10 mouse cellular contexts compared by ENCODE assay signal in genomic region chr8:110010868-110011267, GRCm38 (mm10). TPM values are rescaled to one million over a fixed set of nuclear protein-coding genes. Genes with fewer than 3 reads are reported as not detected.
A peak's percentile ranks its signal among the peaks of the same experiment; 100 is the strongest.
DNase-seq lines count a peak whose midpoint lies in the region; ATAC-seq lines count a peak whose summit lies in the region.
"Had no signal": no experiment of that assay in that cellular context is flagged by ENCODE, and none has a peak within 500 bp of the region (broad histone marks: within the 10 kb centered on the region; RNA-seq: fewer than 3 reads in every experiment).

No protein-coding gene starts in this region.

- H3K4me3 ChIP-seq in hindbrain, embryonic 11.5 days (ENCODE audit: low read depth, low read length) = no peak overlapping the region
- H3K4me3 ChIP-seq in hindbrain, embryonic 12.5 days = no peak overlapping the region
- H3K4me3 ChIP-seq: embryonic facial prominence, embryonic 13.5 days had no signal

- no peak overlapping the region for H3K4me2 ChIP-seq in hindbrain, embryonic 11.5 days (replicated peaks; ENCODE audit: low read depth, low read length)
- H3K4me2 ChIP-seq in hindbrain, embryonic 12.5 days (replicated peaks) = no peak overlapping the region
- H3K4me2 ChIP-seq: embryonic facial prominence, embryonic 13.5 days had no signal

- H3K27me3 ChIP-seq in hindbrain, embryonic 11.5 days (ENCODE audit: control insufficient read depth, insufficient read depth, low read length) = no peaks in the 10 kb centered on the region
- H3K27me3 ChIP-seq in hindbrain, embryonic 12.5 days = no peaks in the 10 kb centered on the region
- H3K27me3 ChIP-seq: embryonic facial prominence, embryonic 13.5 days had no signal

- WGBS in hindbrain, embryonic 11.5 days = 37% methylated on average over 5 of the region's 5 CpGs
- WGBS in hindbrain, embryonic 12.5 days = 33% methylated on average over 5 of the region's 5 CpGs

- H3K9ac ChIP-seq in hindbrain, embryonic 11.5 days (ENCODE audit: low read depth, low read length) = no peak overlapping the region
- H3K9ac ChIP-seq in hindbrain, embryonic 12.5 days = no peak overlapping the region
- H3K9ac ChIP-seq: embryonic facial prominence, embryonic 13.5 days had no signal

- ATAC-seq in hindbrain, embryonic 11.5 days (ENCODE audit: low FRiP score) = no peak
- no peak for ATAC-seq in hindbrain, embryonic 12.5 days (ENCODE audit: low FRiP score)
- peak; percentile 83 for ATAC-seq in megakaryocyte progenitor cell, adult 5-6 weeks (replicated peaks; ENCODE audit: poor library complexity)

- peak; percentile 73 for DNase-seq in hindbrain, embryonic 11.5 days (ENCODE audit: low spot score)
- DNase-seq in urinary bladder, postnatal 25 days (ENCODE audit: low spot score) = peak; percentile 35
- no peak for DNase-seq in urinary bladder, postnatal 4 days (ENCODE audit: low spot score in 2 of 2)
- peak; percentile 39 to 52 for DNase-seq in cerebellum, adult 18-20 months
- peak; percentile 18 for DNase-seq in hindlimb bud, embryonic 11.5 days (ENCODE audit: extremely low spot score, low read depth, low spot score)
- no peak for DNase-seq in T-cell, adult 2 months (ENCODE audit: low spot score)

- no peaks in the 10 kb centered on the region for H3K4me1 ChIP-seq in hindbrain, embryonic 11.5 days (replicated peaks; ENCODE audit: control insufficient read depth, insufficient read depth, low read length)
- H3K4me1 ChIP-seq in hindbrain, embryonic 12.5 days = peaks cover 6% of the 10 kb centered on the region; the same call in 1 of the 2 replicates
- H3K4me1 ChIP-seq: embryonic facial prominence, embryonic 13.5 days had no signal

- H3K9me3 ChIP-seq in hindbrain, embryonic 11.5 days (ENCODE audit: control insufficient read depth, low read length) = no peaks in the 10 kb centered on the region
- H3K9me3 ChIP-seq in hindbrain, embryonic 12.5 days (replicated peaks) = no peaks in the 10 kb centered on the region
- H3K9me3 ChIP-seq: embryonic facial prominence, embryonic 13.5 days had no signal

- H3K27ac ChIP-seq in hindbrain, embryonic 11.5 days (ENCODE audit: low read depth, low read length) = no peak overlapping the region
- no peak overlapping the region for H3K27ac ChIP-seq in hindbrain, embryonic 12.5 days
- H3K27ac ChIP-seq: embryonic facial prominence, embryonic 13.5 days had no signal

- H3K36me3 ChIP-seq in hindbrain, embryonic 11.5 days (ENCODE audit: control insufficient read depth, insufficient read depth, low read length) = no peaks in the 10 kb centered on the region
- H3K36me3 ChIP-seq in hindbrain, embryonic 12.5 days = no peaks in the 10 kb centered on the region
- H3K36me3 ChIP-seq: embryonic facial prominence, embryonic 13.5 days had no signal

RNA-seq across cellular contexts. Expression of gene Tat, which starts 20.6 kb away (rescaled TPM):
- polyA plus RNA-seq in hindbrain, embryonic 11.5 days (2014; fragmentation: Nextera tagmentation; extraction: Ambion mirVana) = not detected in 2 replicates
- polyA plus RNA-seq in hindbrain, embryonic 12.5 days (2016; fragmentation: Nextera tagmentation; extraction: Ambion mirVana) = not detected in 2 replicates
- not detected in 2 replicates for total RNA-seq in megakaryocyte progenitor cell, adult 5-6 weeks (2015)
- total RNA-seq in megakaryocyte progenitor cell, adult 5-6 weeks (2017) = not detected in 2 replicates
- total RNA-seq: left cerebral cortex, postnatal 14 days had no signal
- polyA plus RNA-seq: embryonic facial prominence, embryonic 13.5 days had no signal

RNA-seq across cellular contexts. Expression of gene Chst4, which starts 28.7 kb away (rescaled TPM):
- 0.14 TPM in 1 of 2 replicates, not detected in the other for polyA plus RNA-seq in hindbrain, embryonic 11.5 days (2014; fragmentation: Nextera tagmentation; extraction: Ambion mirVana)
- polyA plus RNA-seq in hindbrain, embryonic 12.5 days (2016; fragmentation: Nextera tagmentation; extraction: Ambion mirVana) = not detected in 2 replicates
- total RNA-seq in megakaryocyte progenitor cell, adult 5-6 weeks (2015) = not detected in 2 replicates
- total RNA-seq in megakaryocyte progenitor cell, adult 5-6 weeks (2017) = not detected in 2 replicates
- total RNA-seq: left cerebral cortex, postnatal 14 days had no signal
- polyA plus RNA-seq: embryonic facial prominence, embryonic 13.5 days had no signal

RNA-seq across cellular contexts. Expression of gene Marveld3, which starts 48.9 kb away (rescaled TPM):
- polyA plus RNA-seq in hindbrain, embryonic 11.5 days (2014; fragmentation: Nextera tagmentation; extraction: Ambion mirVana) = 0.52 and 0.82 TPM in 2 replicates
- polyA plus RNA-seq in hindbrain, embryonic 12.5 days (2016; fragmentation: Nextera tagmentation; extraction: Ambion mirVana) = 1.3 and 2.5 TPM in 2 replicates
- not detected in 2 replicates for total RNA-seq in megakaryocyte progenitor cell, adult 5-6 weeks (2015)
- not detected in 2 replicates for total RNA-seq in megakaryocyte progenitor cell, adult 5-6 weeks (2017)

Comparison
In these comparisons a context has a peak if more than half of its experiments do, and no peak if none do; other contexts are left out.
1. DNase-seq: peak in hindbrain, embryonic 11.5 days (single experiment), urinary bladder, postnatal 25 days (single experiment), cerebellum, adult 18-20 months (2 of 2) and hindlimb bud, embryonic 11.5 days (single experiment); none in urinary bladder, postnatal 4 days (0 of 2) and T-cell, adult 2 months (single experiment).